13 mouse cellular contexts compared by ENCODE assay signal in genomic region chr10:121500034-121500433, GRCm38 (mm10). TPM values are rescaled to one million over a fixed set of nuclear protein-coding genes. Genes with fewer than 3 reads are reported as not detected.
DNase-seq lines count a peak whose midpoint lies in the region; ATAC-seq lines count a peak whose summit lies in the region.
"Had no signal": no experiment of that assay in that cellular context is flagged by ENCODE, and none has a peak within 500 bp of the region (broad histone marks: within the 10 kb centered on the region; RNA-seq: fewer than 3 reads in every experiment).

No protein-coding gene starts in this region.

- peak; percentile 46 for DNase-seq in forebrain, embryonic 11.5 days (ENCODE audit: low spot score)
- DNase-seq in liver, embryonic 11.5 days (ENCODE audit: low spot score): no peak
- peak; percentile 27 for DNase-seq in kidney, postnatal 10 days
- DNase-seq in right cerebral cortex, adult 2 months (ENCODE audit: low spot score in 2 of 2): no peak
- DNase-seq in layer of hippocampus, postnatal 36 days: no peak
- DNase-seq: cerebellum, adult 2 months; layer of hippocampus, adult 9-11 months had no signal

- H3K9ac ChIP-seq in forebrain, embryonic 11.5 days (ENCODE audit: low read length): no peak overlapping the region
- no peak overlapping the region for H3K9ac ChIP-seq in forebrain, embryonic 13.5 days
- H3K9ac ChIP-seq in liver, embryonic 12.5 days: no peak overlapping the region
- no peak overlapping the region for H3K9ac ChIP-seq in liver, embryonic 11.5 days (ENCODE audit: low read depth, low read length)
- no peak overlapping the region for H3K9ac ChIP-seq in stomach, embryonic 14.5 days (replicated peaks; ENCODE audit: low read depth, low read length)
- H3K9ac ChIP-seq: heart, embryonic 13.5 days; neural tube, embryonic 15.5 days had no signal

- 74% methylated on average over 5 of the region's 5 CpGs for WGBS in forebrain, embryonic 11.5 days
- 80% methylated on average over 5 of the region's 5 CpGs for WGBS in forebrain, embryonic 13.5 days
- 68% methylated on average over 5 of the region's 5 CpGs for WGBS in liver, embryonic 12.5 days (ENCODE audit: insufficient replicate concordance)
- WGBS in liver, embryonic 11.5 days: 66% methylated on average over 5 of the region's 5 CpGs
- WGBS in stomach, embryonic 14.5 days: 61% methylated on average over 5 of the region's 5 CpGs

- no peaks in the 10 kb centered on the region for H3K9me3 ChIP-seq in forebrain, embryonic 11.5 days (ENCODE audit: control insufficient read depth, low read length)
- no peaks in the 10 kb centered on the region for H3K9me3 ChIP-seq in forebrain, embryonic 13.5 days (replicated peaks)
- H3K9me3 ChIP-seq in liver, embryonic 12.5 days (replicated peaks): no peaks in the 10 kb centered on the region
- H3K9me3 ChIP-seq in liver, embryonic 11.5 days (ENCODE audit: control insufficient read depth, low read length): no peaks in the 10 kb centered on the region
- H3K9me3 ChIP-seq in stomach, embryonic 14.5 days (ENCODE audit: control insufficient read depth, low read depth, low read length): no peaks in the 10 kb centered on the region
- H3K9me3 ChIP-seq: heart, embryonic 13.5 days; neural tube, embryonic 15.5 days had no signal

- H3K4me3 ChIP-seq in forebrain, embryonic 11.5 days (ENCODE audit: low read depth, low read length): no peak overlapping the region
- H3K4me3 ChIP-seq in forebrain, embryonic 13.5 days: no peak overlapping the region
- no peak overlapping the region for H3K4me3 ChIP-seq in liver, embryonic 12.5 days
- no peak overlapping the region for H3K4me3 ChIP-seq in liver, embryonic 11.5 days (ENCODE audit: low read depth, low read length)
- H3K4me3 ChIP-seq in stomach, embryonic 14.5 days (ENCODE audit: low read depth, low read length): no peak overlapping the region
- H3K4me3 ChIP-seq: heart, embryonic 13.5 days; neural tube, embryonic 15.5 days had no signal

- H3K27ac ChIP-seq in forebrain, embryonic 11.5 days (ENCODE audit: low read depth, low read length): no peak overlapping the region
- no peak overlapping the region for H3K27ac ChIP-seq in forebrain, embryonic 13.5 days
- 0 out of 2 replicates have a peak overlapping the region, but pooled peaks have one; percentile 49 for H3K27ac ChIP-seq in liver, embryonic 12.5 days
- H3K27ac ChIP-seq in liver, embryonic 11.5 days (ENCODE audit: low read depth, low read length): no peak overlapping the region
- no peak overlapping the region for H3K27ac ChIP-seq in stomach, embryonic 14.5 days (ENCODE audit: low read length)
- H3K27ac ChIP-seq: heart, embryonic 13.5 days; neural tube, embryonic 15.5 days had no signal

- no peaks in the 10 kb centered on the region for H3K27me3 ChIP-seq in forebrain, embryonic 11.5 days (ENCODE audit: control insufficient read depth, insufficient read depth, low read length)
- no peaks in the 10 kb centered on the region for H3K27me3 ChIP-seq in forebrain, embryonic 13.5 days
- no peaks in the 10 kb centered on the region for H3K27me3 ChIP-seq in liver, embryonic 12.5 days (replicated peaks)
- H3K27me3 ChIP-seq in liver, embryonic 11.5 days (replicated peaks; ENCODE audit: control insufficient read depth, insufficient read depth, low read length): no peaks in the 10 kb centered on the region
- H3K27me3 ChIP-seq in stomach, embryonic 14.5 days (ENCODE audit: control insufficient read depth, insufficient read depth, low read length): no peaks in the 10 kb centered on the region
- H3K27me3 ChIP-seq: heart, embryonic 13.5 days; neural tube, embryonic 15.5 days had no signal

- H3K36me3 ChIP-seq in forebrain, embryonic 11.5 days (ENCODE audit: control insufficient read depth, insufficient read depth, low read length): no peaks in the 10 kb centered on the region
- H3K36me3 ChIP-seq in forebrain, embryonic 13.5 days (ENCODE audit: poor library complexity, severe bottlenecking): no peaks in the 10 kb centered on the region
- H3K36me3 ChIP-seq in liver, embryonic 12.5 days: no peaks in the 10 kb centered on the region
- H3K36me3 ChIP-seq in liver, embryonic 11.5 days (ENCODE audit: control insufficient read depth, insufficient read depth, low read length): no peaks in the 10 kb centered on the region
- H3K36me3 ChIP-seq in stomach, embryonic 14.5 days (ENCODE audit: control insufficient read depth, insufficient read depth, low read length): no peaks in the 10 kb centered on the region
- H3K36me3 ChIP-seq: heart, embryonic 13.5 days; neural tube, embryonic 15.5 days had no signal

- H3K4me2 ChIP-seq in forebrain, embryonic 11.5 days (ENCODE audit: low read depth, low read length, severe bottlenecking): no peak overlapping the region
- no peak overlapping the region for H3K4me2 ChIP-seq in forebrain, embryonic 13.5 days
- no peak overlapping the region for H3K4me2 ChIP-seq in liver, embryonic 12.5 days
- no peak overlapping the region for H3K4me2 ChIP-seq in liver, embryonic 11.5 days
- H3K4me2 ChIP-seq in stomach, embryonic 14.5 days (replicated peaks; ENCODE audit: low read depth, low read length): no peak overlapping the region
- H3K4me2 ChIP-seq: heart, embryonic 13.5 days; neural tube, embryonic 15.5 days had no signal

- no peak for ATAC-seq in forebrain, embryonic 11.5 days (replicated peaks; ENCODE audit: low FRiP score)
- ATAC-seq in forebrain, embryonic 13.5 days: no peak
- ATAC-seq in liver, embryonic 12.5 days: 0 out of 2 replicates have a peak, but pooled peaks have one; percentile 16
- ATAC-seq in liver, embryonic 11.5 days (replicated peaks; ENCODE audit: low FRiP score): no peak; the same call in 1 of the 2 replicates
- ATAC-seq in stomach, embryonic 14.5 days (ENCODE audit: insufficient number of reproducible peaks, insufficient read depth, low FRiP score, low read depth): 0 out of 2 replicates have a peak, but pooled peaks have one; percentile 20
- ATAC-seq: forebrain, embryonic 16.5 days had no signal

- peaks cover 8% of the 10 kb centered on the region; the same call in 1 of the 2 replicates for H3K4me1 ChIP-seq in forebrain, embryonic 11.5 days (replicated peaks; ENCODE audit: control insufficient read depth, insufficient read depth, low read length)
- H3K4me1 ChIP-seq in forebrain, embryonic 13.5 days: peaks cover 23% of the 10 kb centered on the region
- peaks cover 50% of the 10 kb centered on the region for H3K4me1 ChIP-seq in liver, embryonic 12.5 days
- peaks cover 13% of the 10 kb centered on the region for H3K4me1 ChIP-seq in liver, embryonic 11.5 days (replicated peaks; ENCODE audit: control insufficient read depth, insufficient read depth, low read length)
- no peaks in the 10 kb centered on the region for H3K4me1 ChIP-seq in stomach, embryonic 14.5 days (ENCODE audit: control insufficient read depth, insufficient read depth, low read length)

RNA-seq across cellular contexts. Expression of gene Rassf3, which starts 23.9 kb away (rescaled TPM):
- 5.5 and 7.6 TPM in 2 replicates for polyA plus RNA-seq in forebrain, embryonic 11.5 days (2014; fragmentation: Nextera tagmentation; extraction: Ambion mirVana)
- polyA plus RNA-seq in forebrain, embryonic 13.5 days (2015; fragmentation: Nextera tagmentation; extraction: Ambion mirVana): 3.5 and 3.7 TPM in 2 replicates
- 12.3 and 12.8 TPM in 2 replicates for polyA plus RNA-seq in liver, embryonic 12.5 days (2016; fragmentation: Nextera tagmentation; extraction: Ambion mirVana)
- polyA plus RNA-seq in liver, embryonic 11.5 days (2014; fragmentation: Nextera tagmentation; extraction: Ambion mirVana): 14.0 and 15.4 TPM in 2 replicates
- polyA plus RNA-seq in stomach, embryonic 14.5 days (2014; fragmentation: Nextera tagmentation; extraction: Ambion mirVana): 19.4 and 20.7 TPM in 2 replicates
- total RNA-seq in layer of hippocampus, postnatal 36 days (2021): 1 to 10 TPM; 8.2 to 8.9 TPM

Comparison
In these comparisons a context has a peak if more than half of its experiments do, and no peak if none do; other contexts are left out.
1. ATAC-seq: peak in liver, embryonic 12.5 days (single experiment) and stomach, embryonic 14.5 days (single experiment); none in forebrain, embryonic 11.5 days (single experiment), forebrain, embryonic 13.5 days (single experiment) and liver, embryonic 11.5 days (single experiment).
2. DNase-seq: peak in forebrain, embryonic 11.5 days (single experiment) and kidney, postnatal 10 days (single experiment); none in liver, embryonic 11.5 days (single experiment), right cerebral cortex, adult 2 months (0 of 2) and layer of hippocampus, postnatal 36 days (0 of 2).